Mouse (Mus musculus) lung, adult 2 months (tissue): Measurements from ENCODE around the gene Olfr1369-ps1.

ENCODE experiments used
- CTCF ChIP-seq: fragments of 200-500 bp; IDR thresholded peaks from 2 replicates; pipeline ENCODE4 v1.5.1; 2011; ENCODE audit warnings: mild to moderate bottlenecking, low read length, control low read depth; ENCODE audit not compliant: insufficient read depth
- POLR2A ChIP-seq: fragments of 200-500 bp; IDR thresholded peaks from 2 replicates; pipeline ENCODE4 v1.6.1; 2011; ENCODE audit warnings: low read depth, mild to moderate bottlenecking, control low read depth, low read length, borderline replicate concordance; ENCODE audit errors: extremely low read depth

DNA sequence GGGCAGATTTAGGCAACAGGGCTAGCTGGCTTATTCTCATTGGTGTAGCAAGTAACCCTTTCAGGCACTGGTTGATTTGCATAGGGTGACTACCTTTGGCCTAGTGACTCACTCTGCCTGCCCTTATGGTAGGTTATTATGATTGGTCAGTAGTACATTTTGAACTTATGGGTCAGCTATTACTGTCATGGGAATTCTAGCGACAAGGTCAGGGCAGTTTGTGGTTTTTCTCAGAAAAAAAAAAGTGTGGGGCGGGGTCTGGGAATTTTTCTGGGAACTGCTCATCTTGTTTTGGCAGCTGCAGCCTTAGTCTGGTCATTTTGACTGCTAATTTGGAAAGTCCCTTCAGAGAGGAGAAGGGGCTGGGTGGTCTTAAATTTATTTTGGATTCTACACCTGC is 45.3 kb upstream of the Olfr1369-ps1 start:
- no peak for TF ChIP-seq CTCF
- no peak for TF ChIP-seq POLR2A
